Mouse (Mus musculus): ENCODE results near the gene Fam151a.

Gene Fam151a

GRCm38 (mm10) chr4:106733636-106734035 is at the start of gene Fam151a:
Gene Fam151a (plus strand): TSS chr4:106733889.
- WGBS: 83% methylated on average over 4 of the region's 4 CpGs

GRCm38 (mm10) chr4:106688636-106689296 is 44.9 kb upstream of the Fam151a start:
- WGBS: 65% methylated on average over 3 of the region's 3 CpGs

GRCm38 (mm10) chr4:106693841-106694430 is 39.8 kb upstream of the Fam151a start:
- 87% methylated on average over 15 of the region's 15 CpGs for WGBS

- WGBS: 15% methylated on average over 9 of the region's 9 CpGs
Observed at GRCm38 (mm10) chr4:106699989-106700388, 33.7 kb upstream of the Fam151a start.

GRCm38 (mm10) chr4:106700798-106701197 is 32.9 kb upstream of the Fam151a start:
- 27% methylated on average over 4 of the region's 4 CpGs for WGBS

- 62% methylated on average over 10 of the region's 10 CpGs for WGBS
Observed at GRCm38 (mm10) chr4:106703956-106704355, 29.7 kb upstream of the Fam151a start.

GRCm38 (mm10) chr4:106704416-106704815 is 29.3 kb upstream of the Fam151a start:
- WGBS: 25% methylated on average over 11 of the region's 11 CpGs

- 38% methylated on average over 8 of the region's 8 CpGs for WGBS
Observed at GRCm38 (mm10) chr4:106705096-106705665, 28.5 kb upstream of the Fam151a start.

GRCm38 (mm10) chr4:106707957-106708356 is 25.7 kb upstream of the Fam151a start:
- 38% methylated on average over 5 of the region's 5 CpGs for WGBS

GRCm38 (mm10) chr4:106708408-106708807 is 25.3 kb upstream of the Fam151a start:
- WGBS: 3% methylated on average over 8 of the region's 8 CpGs

GRCm38 (mm10) chr4:106713622-106714021 is 20.1 kb upstream of the Fam151a start:
- 90% methylated on average over 6 of the region's 6 CpGs for WGBS

GRCm38 (mm10) chr4:106720631-106721030 is 13.1 kb upstream of the Fam151a start:
- WGBS: 53% methylated on average over 4 of the region's 4 CpGs

GRCm38 (mm10) chr4:106730814-106731213 is 2.9 kb upstream of the Fam151a start, which contains the start of gene Mroh7:
Gene Mroh7 (minus strand): TSS chr4:106730925.
- 79% methylated on average over 7 of the region's 7 CpGs for WGBS

- 94% methylated on average over 1 of the region's 1 CpGs for WGBS
Observed at GRCm38 (mm10) chr4:106736884-106737283, 3.2 kb downstream of the Fam151a start.

- WGBS: 76% methylated on average over 3 of the region's 3 CpGs
Observed at GRCm38 (mm10) chr4:106737904-106738303, 4.2 kb downstream of the Fam151a start.

GRCm38 (mm10) chr4:106745862-106746261 is 12.2 kb downstream of the Fam151a start:
- WGBS: 78% methylated on average over 7 of the region's 7 CpGs

GRCm38 (mm10) chr4:106747001-106747580 is 13.4 kb downstream of the Fam151a start:
- WGBS: 85% methylated on average over 1 of the region's 1 CpGs

GRCm38 (mm10) chr4:106749699-106750098 is 16.0 kb downstream of the Fam151a start:
- WGBS: 4% methylated on average over 7 of the region's 7 CpGs

GRCm38 (mm10) chr4:106751726-106752125 is 18.0 kb downstream of the Fam151a start:
- 77% methylated on average over 6 of the region's 6 CpGs for WGBS

- 89% methylated on average over 7 of the region's 7 CpGs for WGBS
Observed at GRCm38 (mm10) chr4:106764166-106764565, 30.5 kb downstream of the Fam151a start.

GRCm38 (mm10) chr4:106769306-106769705 is 35.6 kb downstream of the Fam151a start:
- WGBS: 90% methylated on average over 2 of the region's 2 CpGs

GRCm38 (mm10) chr4:106772558-106772957 is 38.9 kb downstream of the Fam151a start:
- 95% methylated on average over 1 of the region's 1 CpGs for WGBS

GRCm38 (mm10) chr4:106775767-106776166 is 42.1 kb downstream of the Fam151a start:
- WGBS: 95% methylated on average over 6 of the region's 6 CpGs

Measured in cerebral cortex, adult 2 months (tissue).